Mouse (Mus musculus) limb, embryonic 14.5 days (tissue): ENCODE data around the gene Gm49325. TPM values are rescaled to one million over a fixed set of nuclear protein-coding genes. Genes with fewer than 3 reads are reported as not detected.
A peak's percentile ranks its signal among the peaks of the same experiment; 100 is the strongest.

Experiments used
- ATAC-seq: fragments of 200-750 bp; cut with Nextera tagmentation; 2 replicates; pipeline ENCODE4 v1.8.0; 2017; ENCODE audit warnings: low read depth, moderate number of reproducible peaks, moderate TSS enrichment; ENCODE audit not compliant: low FRiP score
- DNase-seq: peaks from one replicate; pipeline ENCODE4 v3.0.0-alpha.2; 2015; ENCODE audit warnings: low spot score
- H3K27ac ChIP-seq: fragments of 300-500 bp; sonication (generic); replicated peaks from 2 replicates; pipeline ENCODE4 v1.5.1; 2014; ENCODE audit warnings: low read depth, mild to moderate bottlenecking, low read length, moderate library complexity, mixed read lengths
- H3K27me3 ChIP-seq: fragments of 300-500 bp; sonication (generic); 2 replicates; pipeline ENCODE4 v1.6.1; 2014; ENCODE audit warnings: low read length, mixed read lengths; ENCODE audit not compliant: control insufficient read depth, insufficient read depth
- H3K36me3 ChIP-seq: fragments of 300-500 bp; sonication (generic); 2 replicates; pipeline ENCODE4 v1.6.1; 2014; ENCODE audit warnings: mild to moderate bottlenecking, low read length, moderate library complexity, mixed read lengths; ENCODE audit not compliant: control insufficient read depth, insufficient read depth
- H3K4me1 ChIP-seq: fragments of 300-500 bp; sonication (generic); 2 replicates; pipeline ENCODE4 v1.6.1; 2014; ENCODE audit warnings: antibody characterized with exemption, low read length, mixed read lengths; ENCODE audit not compliant: control insufficient read depth, insufficient read depth
- H3K4me2 ChIP-seq: fragments of 300-500 bp; sonication (generic); replicated peaks from 2 replicates; pipeline ENCODE4 v1.6.1; 2014; ENCODE audit warnings: low read depth, mild to moderate bottlenecking, low read length, moderate library complexity; ENCODE audit not compliant: severe bottlenecking
- H3K4me3 ChIP-seq: fragments of 300-500 bp; sonication (generic); replicated peaks from 2 replicates; pipeline ENCODE4 v1.5.1; 2014; ENCODE audit warnings: low read length
- H3K9ac ChIP-seq: fragments of 300-500 bp; sonication (generic); 2 replicates; pipeline ENCODE4 v1.6.1; 2014; ENCODE audit warnings: mild to moderate bottlenecking, low read depth, low read length, moderate library complexity; ENCODE audit not compliant: severe bottlenecking
- H3K9me3 ChIP-seq: fragments of 300-500 bp; sonication (generic); 2 replicates; pipeline ENCODE4 v1.6.1; 2016; ENCODE audit warnings: low read length; ENCODE audit not compliant: control insufficient read depth
- POLR2A ChIP-seq: fragments of 200-500 bp; IDR thresholded peaks from 2 replicates; pipeline ENCODE4 v1.8.0; 2012; ENCODE audit warnings: inconsistent platforms, mild to moderate bottlenecking, moderate library complexity, borderline replicate concordance; ENCODE audit not compliant: insufficient read depth, insufficient read length; ENCODE audit errors: extremely low read depth
- WGBS: fragments of 180-500 bp; shearing (Covaris S2); extraction: QIAGEN DNeasy Blood & Tissue Kit; methylation state at CpG from one replicate; pipeline ENCODE4 v1.1.7; 2014; 5-methylcytosine and 5-hydroxymethylcytosine counted together
- polyA plus RNA-seq, 2 experiments: library from polyadenylated mRNA; depleted of rRNA in 1 of 2; stranded (reverse) in 1 of 2; unstranded in 1 of 2; fragments of >200 nt; fragmentation: Nextera tagmentation in 1 of 2; extraction: Ambion mirVana in 1 of 2; gene quantifications; 2 replicates each; pipeline versions ENCODE4 v1.2.1 to v1.2.3; 2012 to 2014

Gm49325 gene
- polyA plus RNA-seq, 2 experiments, result 5.8 to 8.4 TPM

DNA sequence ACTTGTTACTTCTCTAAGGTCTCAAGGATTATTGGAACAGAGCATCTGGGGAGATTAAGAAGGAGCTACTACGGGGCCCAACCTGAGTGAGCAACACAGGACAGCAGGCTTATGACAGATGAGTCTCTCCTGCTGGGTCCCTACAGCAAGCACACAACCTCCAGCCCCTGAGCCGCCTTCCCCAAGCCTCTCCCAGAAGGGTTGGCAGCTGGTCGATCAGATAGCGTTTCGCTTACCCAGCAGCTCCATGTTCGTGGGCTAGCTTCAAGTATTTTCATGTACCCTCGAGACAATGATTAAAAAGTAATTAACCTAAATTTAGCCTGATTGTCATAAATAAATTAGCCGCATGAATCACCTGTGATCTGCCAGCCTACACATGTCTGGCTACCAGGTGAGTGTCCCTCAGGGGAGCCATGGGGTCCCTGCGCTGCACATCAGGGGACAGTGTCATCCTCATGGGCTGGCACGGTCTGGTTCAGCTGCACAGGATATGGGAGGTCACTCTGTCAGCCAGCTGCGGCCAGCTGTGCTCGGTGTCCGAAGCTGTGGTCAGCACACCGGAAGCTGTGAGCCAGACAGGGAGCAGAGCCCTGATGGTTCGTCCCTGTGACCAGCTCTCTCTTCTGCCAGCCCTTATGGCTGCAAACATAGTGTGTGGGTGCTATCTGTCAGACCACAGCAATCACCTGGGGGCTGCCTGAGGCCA lies 52.4 kb downstream of the Gm49325 start:
- TF ChIP-seq POLR2A, result no peak
- Histone ChIP-seq H3K4me1 (0 out of 2 replicates have a peak, but pooled peaks cover 5% of the 10 kb centered on the region), H3K9me3 (no peaks in the 10 kb centered on the region), H3K36me3 (no peaks in the 10 kb centered on the region), H3K27ac (no peak overlapping the region), H3K4me2 (no peak overlapping the region), H3K27me3 (no peaks in the 10 kb centered on the region), H3K4me3 (no peak overlapping the region), H3K9ac (no peak overlapping the region)
- 61% methylated on average over 15 of the region's 15 CpGs for WGBS
- DNase-seq, result no peak
- no peak for ATAC-seq

GRCm38 (mm10) chr10:77663949-77664665 lies 58.1 kb downstream of the Gm49325 start:
- no peaks in the 10 kb centered on the region for H3K9me3 ChIP-seq
- no peak overlapping the region; the same call in 1 of the 2 replicates for H3K4me3 ChIP-seq
- no peak overlapping the region for H3K27ac ChIP-seq
- WGBS, result 23% methylated on average over 36 of the region's 43 CpGs
- TF ChIP-seq POLR2A, result no peak
- H3K4me1 ChIP-seq, result peaks cover 15% of the 10 kb centered on the region; the same call in 1 of the 2 replicates
- H3K9ac ChIP-seq, result no peak overlapping the region
- ATAC-seq, result peak; percentile 42; the same call in 1 of the 2 replicates
- no peak for DNase-seq
- peak overlapping the region; percentile 29 for H3K4me2 ChIP-seq
- H3K27me3 ChIP-seq, result no peaks in the 10 kb centered on the region
- no peaks in the 10 kb centered on the region for H3K36me3 ChIP-seq

GRCm38 (mm10) chr10:77666342-77666741 lies 60.3 kb downstream of the Gm49325 start:
- Histone ChIP-seq H3K27ac (0 out of 2 replicates have a peak overlapping the region, but pooled peaks have one; percentile 9), H3K9me3 (no peaks in the 10 kb centered on the region), H3K4me2 (no peak overlapping the region), H3K4me3 (no peak overlapping the region), H3K9ac (no peak overlapping the region), H3K27me3 (no peaks in the 10 kb centered on the region; the same call in 1 of the 2 replicates), H3K4me1 (peaks cover 15% of the 10 kb centered on the region; the same call in 1 of the 2 replicates), H3K36me3 (no peaks in the 10 kb centered on the region)
- peak; percentile 37 for DNase-seq
- TF ChIP-seq POLR2A, result no peak
- ATAC-seq, result peak; percentile 41
- 45% methylated on average over 8 of the region's 8 CpGs for WGBS

GRCm38 (mm10) chr10:77667402-77667801 lies 61.4 kb downstream of the Gm49325 start:
- peaks cover 15% of the 10 kb centered on the region; the same call in 1 of the 2 replicates for H3K4me1 ChIP-seq
- DNase-seq (no peak), ATAC-seq (no peak)
- TF ChIP-seq POLR2A, result no peak
- H3K36me3 ChIP-seq, result no peaks in the 10 kb centered on the region
- no peak overlapping the region for H3K27ac ChIP-seq
- no peaks in the 10 kb centered on the region for H3K9me3 ChIP-seq
- H3K4me3 ChIP-seq, result no peak overlapping the region
- H3K4me2 ChIP-seq, result no peak overlapping the region
- H3K9ac ChIP-seq, result no peak overlapping the region
- 79% methylated on average over 4 of the region's 4 CpGs for WGBS
- H3K27me3 ChIP-seq, result no peaks in the 10 kb centered on the region; the same call in 1 of the 2 replicates

- TF ChIP-seq POLR2A, result no peak
- no peak for DNase-seq
These were observed 64.7 kb downstream of the Gm49325 start for GRCm38 (mm10) chr10:77670710-77671109.

More at GRCm38 (mm10) chr10:77670710-77671109, 64.7 kb downstream of the Gm49325 start:
- Histone ChIP-seq H3K9me3 (no peaks in the 10 kb centered on the region), H3K36me3 (no peaks in the 10 kb centered on the region), H3K27me3 (no peaks in the 10 kb centered on the region; the same call in 1 of the 2 replicates), H3K4me2 (no peak overlapping the region), H3K27ac (no peak overlapping the region), H3K4me1 (peaks cover 15% of the 10 kb centered on the region; the same call in 1 of the 2 replicates), H3K4me3 (no peak overlapping the region), H3K9ac (no peak overlapping the region)
- ATAC-seq, result no peak
- WGBS, result 61% methylated on average over 4 of the region's 4 CpGs
